Mouse (Mus musculus) megakaryocyte-erythroid progenitor cell, adult 5-6 weeks (primary cell): ENCODE data around the gene Rtn4r. TPM values are rescaled to one million over a fixed set of nuclear protein-coding genes. Genes with fewer than 3 reads are reported as not detected.
A peak's percentile ranks its signal among the peaks of the same experiment; 100 is the strongest.

Source experiments
- ATAC-seq: replicated peaks from 2 replicates; pipeline ENCODE4 v1.8.0; 2016; ENCODE audit warnings: mild to moderate bottlenecking, inconsistent platforms; ENCODE audit not compliant: severe bottlenecking, poor library complexity, low FRiP score, low TSS enrichment
- total RNA-seq, 2 experiments: library from RNA; stranded (forward) in 1 of 2; stranded (reverse) in 1 of 2; fragments of 200-1000, 215-1000 nt in 1 of 2; fragments of >200 nt in 1 of 2; fragmentation: Nextera tagmentation in 1 of 2; gene quantifications; 2 replicates each; pipeline ENCODE4 v1.2.3; 2014 to 2017

The Rtn4r gene
- not detected in 2 replicates for total RNA-seq (2014; fragmentation: Nextera tagmentation)
- total RNA-seq (2017) = 0.30 and 0.38 TPM in 2 replicates

DNA sequence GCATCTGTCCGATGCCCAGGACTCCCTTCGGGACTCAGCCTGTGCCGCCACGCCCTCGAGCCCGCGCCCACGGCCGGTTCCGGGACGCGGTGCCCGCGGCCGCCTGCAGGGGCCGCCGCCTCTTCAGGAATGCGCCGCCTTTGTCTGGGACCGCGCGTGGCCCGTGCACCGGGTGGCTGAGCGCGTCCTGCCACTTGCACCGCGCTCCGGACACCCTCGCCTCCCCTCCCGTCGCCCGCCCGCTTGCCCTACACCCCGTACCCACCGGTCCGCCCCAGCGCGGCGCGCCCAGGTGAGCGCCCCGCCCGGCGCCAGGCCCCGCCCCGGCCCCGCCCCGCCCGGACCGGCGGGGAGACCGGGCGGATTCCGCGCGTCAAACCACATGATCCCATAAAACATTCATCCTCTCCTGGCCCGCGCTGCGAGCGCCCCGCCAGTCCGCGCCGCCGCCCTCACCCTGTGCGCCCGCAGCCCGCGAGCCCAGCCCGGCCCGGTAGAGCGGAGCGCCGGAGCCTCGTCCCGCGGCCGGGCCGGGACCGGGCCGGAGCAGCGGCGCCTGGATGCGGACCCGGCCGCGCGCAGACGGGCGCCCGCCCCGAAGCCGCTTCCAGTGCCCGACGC lies at the start of gene Rtn4r:
Gene Rtn4r, plus strand, starts transcription at position 402 of the 621 bp plus-strand sequence.
- peak; percentile 40; the same call in 1 of the 2 replicates for ATAC-seq

DNA sequence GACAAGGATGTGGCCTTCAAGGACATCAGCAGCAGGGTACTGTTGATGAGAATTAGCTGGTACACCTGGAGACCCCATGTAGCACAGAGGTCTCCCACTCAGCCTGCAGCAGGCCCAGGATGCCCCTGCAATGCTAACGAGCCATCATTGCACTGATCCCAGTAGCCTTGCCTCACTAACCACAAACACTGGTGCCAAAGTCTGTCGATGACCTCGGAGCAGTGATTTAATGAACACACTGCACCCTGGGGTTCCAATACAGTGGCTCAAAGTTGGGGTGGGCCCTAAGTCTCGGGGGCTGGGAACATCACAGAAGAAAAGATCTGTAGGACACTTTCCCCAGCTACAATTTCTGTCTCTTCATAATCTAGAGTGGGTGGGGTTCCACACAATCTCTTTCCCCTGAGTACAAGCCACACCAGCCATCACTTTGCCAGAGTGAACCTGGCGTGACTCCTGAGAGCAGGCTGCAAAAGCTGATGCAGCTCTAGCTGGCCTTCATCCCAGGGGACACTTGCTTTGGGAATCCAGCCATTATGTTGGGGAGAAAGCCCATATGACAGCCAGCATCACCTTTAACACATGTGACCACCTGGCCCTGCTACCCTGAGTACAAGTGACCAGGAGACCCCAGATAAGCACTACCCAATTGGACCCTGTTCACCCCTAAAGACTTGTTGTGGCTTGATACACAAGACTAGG lies 49.0 kb upstream of the Rtn4r start:
- ATAC-seq = no peak

- no peak for ATAC-seq
Measured at GRCm38 (mm10) chr16:18079300-18079699, 48.1 kb upstream of the Rtn4r start.

DNA sequence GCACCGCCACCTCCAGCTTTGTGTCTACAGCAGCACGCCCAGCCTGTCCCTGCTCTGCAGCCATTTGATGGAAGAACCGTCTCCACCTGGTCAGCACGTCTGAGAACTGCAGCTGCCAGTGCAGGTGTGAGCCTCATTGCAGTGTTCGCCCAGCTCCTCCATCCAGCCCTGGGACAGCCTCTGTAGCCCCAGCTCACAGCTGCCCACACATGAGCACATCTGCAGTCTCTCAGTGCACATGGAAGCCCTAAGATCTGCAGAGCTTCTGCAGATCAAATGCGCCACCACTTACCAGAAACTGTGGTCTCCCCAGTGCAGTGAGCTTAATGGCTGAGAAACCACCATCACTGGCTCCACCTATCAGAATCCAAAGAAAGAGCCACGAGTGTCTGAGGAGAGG lies 47.3 kb upstream of the Rtn4r start:
- ATAC-seq = no peak

DNA sequence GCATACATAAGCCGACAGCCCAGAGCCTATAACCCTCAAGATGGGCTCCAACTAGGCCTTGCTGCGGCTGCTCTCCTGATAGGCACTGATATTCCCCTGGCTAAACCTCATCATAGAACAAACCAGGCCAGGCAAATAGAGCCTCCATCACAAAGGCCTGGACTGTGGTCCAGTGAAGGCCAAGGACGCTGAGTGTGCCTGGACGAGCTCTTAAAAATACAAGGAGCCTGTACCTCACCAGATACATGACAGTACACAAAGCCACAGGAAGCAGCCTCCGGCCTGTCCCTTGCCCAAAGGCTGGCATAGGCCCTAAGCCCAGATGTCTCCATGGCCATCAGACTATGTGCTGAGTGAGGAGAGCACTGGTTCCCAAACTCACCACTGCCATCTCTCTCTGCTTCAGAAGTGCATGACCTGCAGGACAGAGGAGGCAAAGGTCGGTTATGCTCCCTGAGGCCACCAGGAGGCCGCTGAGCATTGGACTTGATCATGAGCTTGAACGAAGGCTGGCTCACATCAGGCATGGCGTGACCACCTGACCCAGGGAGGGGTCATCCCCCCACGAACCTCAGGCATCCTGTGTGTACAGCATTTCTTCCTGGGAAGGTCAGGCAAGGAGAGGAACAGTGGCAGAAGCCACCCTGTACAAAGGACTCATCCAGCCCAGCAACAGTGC lies 46.2 kb upstream of the Rtn4r start:
- peak; percentile 54; the same call in 1 of the 2 replicates for ATAC-seq

DNA sequence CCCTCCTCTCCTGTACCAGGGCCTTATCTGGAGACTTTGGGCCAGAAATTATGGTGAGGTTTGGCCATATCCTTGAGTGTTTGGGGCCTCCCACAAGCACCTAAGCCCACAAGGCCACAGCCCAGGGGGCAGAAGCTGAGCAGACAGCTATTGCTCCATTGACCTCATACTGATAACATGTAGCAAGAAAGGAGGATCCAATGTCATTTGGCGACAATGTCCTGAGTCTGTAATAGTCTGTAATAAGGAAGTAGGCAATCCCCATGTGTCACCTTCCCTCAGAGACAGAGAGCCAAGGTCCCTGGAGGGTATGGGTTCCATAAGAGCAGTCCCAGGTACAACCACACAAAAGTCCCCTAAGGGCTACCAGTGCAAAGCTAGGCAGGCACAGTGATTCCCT lies 45.2 kb upstream of the Rtn4r start:
- ATAC-seq = no peak

- ATAC-seq = no peak
Measured at GRCm38 (mm10) chr16:18083231-18083951, 44.1 kb upstream of the Rtn4r start.

GRCm38 (mm10) chr16:18084262-18084661 lies 43.2 kb upstream of the Rtn4r start:
- no peak for ATAC-seq

DNA sequence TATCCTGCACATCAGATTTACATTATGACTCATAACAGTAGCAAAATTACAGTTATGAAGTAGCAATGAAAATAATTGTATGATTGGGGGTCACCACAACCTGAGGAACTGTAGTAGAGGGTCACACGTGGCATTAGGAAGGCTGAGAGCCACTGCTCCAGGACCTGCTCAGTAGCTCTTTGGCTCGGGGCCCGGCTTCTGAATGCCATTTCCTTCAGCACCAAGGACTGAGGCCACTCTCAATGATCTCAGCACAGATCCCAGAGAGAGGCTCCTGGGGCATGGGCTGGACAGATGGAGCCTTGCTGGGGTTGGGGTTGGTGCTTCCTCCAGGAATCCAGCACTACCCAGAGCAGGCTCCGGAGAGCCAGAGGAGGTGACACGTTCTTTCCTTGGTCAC lies 40.3 kb upstream of the Rtn4r start:
- ATAC-seq = no peak

- no peak for ATAC-seq
Measured at GRCm38 (mm10) chr16:18096348-18096747, 31.1 kb upstream of the Rtn4r start.

DNA sequence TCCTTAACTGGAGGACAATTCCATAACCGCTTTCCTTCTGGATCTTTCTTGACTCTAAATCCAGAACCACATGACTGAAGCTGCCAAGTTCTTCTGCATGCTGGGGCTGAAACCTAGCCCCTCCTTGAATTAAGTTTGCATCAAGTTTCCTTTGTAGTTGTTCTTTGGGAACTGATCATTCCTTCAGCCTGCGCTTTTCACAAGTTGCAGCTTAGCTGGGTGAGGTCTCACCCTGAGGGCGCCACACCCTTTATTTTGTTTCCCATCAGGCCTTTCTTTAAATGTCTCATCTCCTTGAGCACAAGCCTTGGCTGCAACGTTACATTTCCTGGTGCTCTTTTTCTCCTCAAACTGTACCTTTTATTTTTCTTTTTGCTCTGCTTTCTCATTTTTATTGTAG lies 24.6 kb upstream of the Rtn4r start:
- ATAC-seq = no peak

- no peak for ATAC-seq
Measured at GRCm38 (mm10) chr16:18103366-18103765, 24.1 kb upstream of the Rtn4r start.

- no peak for ATAC-seq
Measured at GRCm38 (mm10) chr16:18103808-18104207, 23.6 kb upstream of the Rtn4r start.

DNA sequence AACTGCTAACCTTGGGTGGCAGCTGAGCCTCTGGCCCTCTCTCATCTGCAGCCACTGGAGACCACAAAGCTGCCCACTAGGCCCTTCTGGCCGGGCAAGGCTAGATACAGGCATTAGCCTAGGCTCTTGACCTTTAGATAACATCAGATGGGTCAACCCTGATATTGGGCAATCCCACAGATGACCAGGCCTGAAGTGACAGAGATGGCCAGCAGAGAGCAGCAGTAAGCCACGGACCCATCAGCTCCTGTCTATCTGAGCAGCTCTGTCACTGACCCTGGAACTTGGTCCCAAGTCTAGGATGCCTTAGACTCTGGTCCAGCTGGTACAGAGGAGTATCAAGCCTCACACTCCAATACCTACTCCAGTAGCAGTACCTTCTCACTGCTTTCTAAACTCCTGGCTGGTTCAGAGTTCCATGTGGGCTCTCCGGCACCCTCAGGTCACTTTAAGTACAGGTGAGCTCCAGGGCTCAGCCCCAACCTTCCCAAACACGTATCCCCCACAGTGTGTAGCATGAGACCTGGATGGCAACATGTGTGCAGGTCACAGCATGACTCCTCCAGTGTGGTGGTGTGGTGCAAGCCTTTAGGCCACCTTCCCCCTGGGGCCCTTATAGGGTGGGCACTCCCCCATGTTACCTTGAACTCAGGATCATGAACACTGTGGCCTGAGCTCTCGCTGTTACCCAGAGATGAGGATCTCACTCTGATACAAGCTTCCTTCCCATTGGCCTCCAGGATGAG lies 19.0 kb upstream of the Rtn4r start:
- peak; percentile 54; the same call in 1 of the 2 replicates for ATAC-seq

DNA sequence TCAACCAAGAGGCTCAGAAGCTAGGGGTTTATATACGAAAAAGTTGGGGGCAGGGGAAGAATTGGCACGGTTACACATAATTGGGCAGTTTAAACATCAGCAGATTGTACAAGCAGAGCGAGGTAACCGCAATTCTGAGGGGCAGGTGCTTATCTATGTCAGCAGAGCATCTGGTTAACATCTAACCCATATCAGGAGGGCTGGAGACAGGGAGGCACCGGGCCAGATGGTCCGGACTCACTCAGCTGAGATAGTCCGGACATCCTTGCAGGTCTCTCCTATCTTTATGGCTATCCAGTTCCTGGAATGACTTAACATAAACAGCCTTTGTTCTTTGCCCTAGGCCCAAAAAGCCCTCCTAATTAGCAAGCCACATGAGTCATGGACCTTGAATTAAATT lies 16.4 kb upstream of the Rtn4r start:
- ATAC-seq = no peak

DNA sequence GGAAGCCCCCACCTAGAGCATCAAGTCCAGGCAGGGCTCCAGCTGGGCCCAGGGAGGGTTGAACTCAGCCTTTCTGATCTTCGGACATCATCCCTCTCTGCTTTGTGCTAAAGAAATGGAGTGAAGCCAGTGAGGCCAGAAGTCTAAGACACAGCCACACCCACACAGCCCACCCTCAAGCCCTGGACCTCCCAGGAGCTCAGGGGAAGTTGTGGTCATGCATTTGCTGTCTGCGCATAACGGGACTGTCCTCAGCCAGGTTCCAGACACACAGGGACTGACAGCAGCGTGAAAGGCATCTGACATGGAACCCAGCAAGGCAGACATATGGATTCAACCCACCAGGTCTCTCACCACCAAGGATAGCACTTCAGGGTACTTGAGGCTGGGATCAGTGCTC lies 11.0 kb upstream of the Rtn4r start:
- no peak for ATAC-seq

DNA sequence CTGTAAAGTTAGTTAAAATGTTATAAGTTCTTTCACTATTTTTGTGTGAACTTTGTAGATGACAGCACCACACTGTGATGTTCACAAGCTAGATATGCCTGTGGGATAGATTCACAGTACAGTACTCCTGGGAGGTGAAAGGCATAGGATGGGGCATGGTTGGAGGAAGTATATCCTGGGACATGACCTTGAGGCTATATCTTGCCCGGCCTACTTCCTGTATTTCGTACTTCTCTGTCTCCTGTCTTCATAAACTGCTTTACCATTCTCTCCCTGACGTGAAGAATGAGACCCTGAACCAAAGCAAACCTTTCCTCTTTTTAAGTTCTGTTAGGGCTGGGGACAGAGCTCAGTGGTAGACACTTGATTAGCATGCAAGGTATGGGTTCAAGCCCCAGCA lies 9.2 kb upstream of the Rtn4r start:
- ATAC-seq = no peak

DNA sequence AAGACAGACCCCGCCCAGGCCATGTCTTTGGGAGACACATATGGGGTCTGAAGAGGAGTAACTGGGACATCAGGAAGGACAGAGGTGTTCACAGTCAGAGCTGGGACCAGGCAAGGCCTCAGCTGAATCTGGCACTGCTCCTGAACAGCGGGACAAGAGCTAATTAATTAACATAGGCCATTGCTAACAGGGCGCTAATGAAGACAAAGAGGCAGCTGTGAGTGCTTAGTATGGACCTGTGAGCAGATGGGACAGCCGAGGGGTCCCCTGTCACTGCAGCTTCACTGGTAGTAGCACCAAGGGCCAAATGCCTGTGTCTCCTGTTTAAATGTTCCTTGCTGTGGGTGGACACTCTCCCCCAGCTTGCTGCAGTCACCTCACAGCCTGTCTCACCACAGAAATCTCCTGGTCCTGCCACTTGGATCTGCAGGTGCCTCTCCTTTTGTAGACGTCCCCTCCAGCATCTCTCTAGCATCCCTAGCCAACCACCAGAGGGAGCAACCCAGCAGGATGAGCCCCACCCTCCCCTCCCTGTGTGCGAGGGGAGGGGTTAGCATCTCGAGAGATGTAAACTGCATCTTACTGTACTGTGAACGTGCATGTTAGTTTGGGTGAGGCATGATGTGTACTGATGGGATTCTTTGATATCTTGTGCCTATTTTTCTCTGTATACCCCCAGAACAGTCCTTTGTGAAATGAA lies 8.3 kb upstream of the Rtn4r start:
- ATAC-seq = peak; percentile 72

GRCm38 (mm10) chr16:18122740-18123139 lies 4.7 kb upstream of the Rtn4r start:
- no peak for ATAC-seq
